Mouse (Mus musculus) forebrain, embryonic 16.5 days (tissue): ENCODE data around the gene Atg14. TPM values are rescaled to one million over a fixed set of nuclear protein-coding genes. Genes with fewer than 3 reads are reported as not detected.
"Not testable (repeated sequence)": the region's sequence is repeated elsewhere in the genome, so short reads cannot be mapped to it uniquely, and the experiment has no call there.

ENCODE experiments used
- ATAC-seq: fragments of 200-750 bp; cut with Nextera tagmentation; 2 replicates; pipeline ENCODE4 v1.8.0; 2017; ENCODE audit warnings: mild to moderate bottlenecking, moderate library complexity
- H3K27ac ChIP-seq: fragments of 300-500 bp; sonication (generic); 2 replicates; pipeline ENCODE4 v1.5.1; 2014; ENCODE audit warnings: low read length, control low read depth
- H3K27me3 ChIP-seq: fragments of 300-500 bp; sonication (generic); replicated peaks from 2 replicates; pipeline ENCODE4 v1.6.1; 2014; ENCODE audit warnings: low read length; ENCODE audit not compliant: control insufficient read depth, insufficient read depth
- H3K36me3 ChIP-seq: fragments of 300-500 bp; sonication (generic); 2 replicates; pipeline ENCODE4 v1.6.1; 2014; ENCODE audit not compliant: control insufficient read depth, insufficient read depth
- H3K4me1 ChIP-seq: fragments of 300-500 bp; sonication (generic); replicated peaks from 2 replicates; pipeline ENCODE4 v1.6.1; 2014; ENCODE audit warnings: low read length; ENCODE audit not compliant: control insufficient read depth, insufficient read depth
- H3K4me2 ChIP-seq: fragments of 300-500 bp; sonication (generic); 2 replicates; pipeline ENCODE4 v1.6.1; 2014; ENCODE audit warnings: mild to moderate bottlenecking, low read length, control low read depth
- H3K4me3 ChIP-seq: fragments of 300-500 bp; sonication (generic); replicated peaks from 2 replicates; pipeline ENCODE4 v1.5.1; 2014; ENCODE audit warnings: mild to moderate bottlenecking, low read length, control low read depth
- H3K9ac ChIP-seq: fragments of 300-500 bp; sonication (generic); replicated peaks from 2 replicates; pipeline ENCODE4 v1.6.1; 2014; ENCODE audit warnings: low read depth, low read length, control low read depth
- H3K9me3 ChIP-seq: fragments of 300-500 bp; sonication (generic); 2 replicates; pipeline ENCODE4 v1.6.1; 2016; ENCODE audit warnings: low read length; ENCODE audit not compliant: control insufficient read depth
- WGBS: fragments of 180-500 bp; shearing (Covaris S2); extraction: QIAGEN DNeasy Blood & Tissue Kit; methylation state at CpG from one replicate; pipeline ENCODE4 v1.1.7; 2014; 5-methylcytosine and 5-hydroxymethylcytosine counted together
- polyA plus RNA-seq: library from polyadenylated mRNA; unstranded; fragments of >200 nt; fragmentation: Nextera tagmentation; extraction: Ambion mirVana; gene quantifications from 2 replicates; pipeline ENCODE4 v1.2.1, GENCODE M21; 2015

Gene Atg14
- 22.2 and 26.5 TPM in 2 replicates for polyA plus RNA-seq

GRCm38 (mm10) chr14:47570549-47570948, at the start of gene Atg14:
Gene Atg14 (minus strand): TSS chr14:47570649.
- not testable (repeated sequence) for H3K36me3 ChIP-seq, ATAC-seq, H3K27ac ChIP-seq, H3K4me1 ChIP-seq, H3K9ac ChIP-seq, H3K4me2 ChIP-seq, H3K9me3 ChIP-seq, H3K27me3 ChIP-seq, H3K4me3 ChIP-seq
- WGBS: 98% methylated on average over 11 of the region's 11 CpGs

- Histone ChIP-seq H3K4me1 (no peaks in the 10 kb centered on the region), H3K4me2 (no peak overlapping the region), H3K27ac (no peak overlapping the region), H3K27me3 (no peaks in the 10 kb centered on the region), H3K4me3 (no peak overlapping the region), H3K9ac (no peak overlapping the region), H3K36me3 (no peaks in the 10 kb centered on the region), H3K9me3 (no peaks in the 10 kb centered on the region)
- ATAC-seq: no peak
- 90% methylated on average over 5 of the region's 5 CpGs for WGBS
Measured at GRCm38 (mm10) chr14:47618891-47619290, 48.4 kb upstream of the Atg14 start.

GRCm38 (mm10) chr14:47613254-47613653, 42.8 kb upstream of the Atg14 start:
- H3K36me3 ChIP-seq: no peaks in the 10 kb centered on the region
- H3K27me3 ChIP-seq: no peaks in the 10 kb centered on the region
- H3K4me2 ChIP-seq: no peak overlapping the region
- H3K4me1 ChIP-seq: no peaks in the 10 kb centered on the region
- no peak overlapping the region for H3K9ac ChIP-seq
- WGBS: 83% methylated on average over 7 of the region's 7 CpGs
- H3K27ac ChIP-seq: no peak overlapping the region
- ATAC-seq: no peak
- H3K9me3 ChIP-seq: no peaks in the 10 kb centered on the region
- H3K4me3 ChIP-seq: no peak overlapping the region

GRCm38 (mm10) chr14:47597942-47598388, 27.5 kb upstream of the Atg14 start:
- H3K27ac ChIP-seq: no peak overlapping the region
- H3K4me2 ChIP-seq: peak overlapping the region; percentile 49
- 16% methylated on average over 11 of the region's 11 CpGs for WGBS
- no peaks in the 10 kb centered on the region for H3K36me3 ChIP-seq
- peaks cover 5% of the 10 kb centered on the region for H3K4me1 ChIP-seq
- ATAC-seq: peak; percentile 71
- no peaks in the 10 kb centered on the region for H3K27me3 ChIP-seq
- H3K9me3 ChIP-seq: no peaks in the 10 kb centered on the region
- H3K4me3 ChIP-seq: peak overlapping the region; percentile 25
- peak overlapping the region; percentile 45 for H3K9ac ChIP-seq

- 60% methylated on average over 7 of the region's 7 CpGs for WGBS
- H3K27ac ChIP-seq: no peak overlapping the region
- no peak overlapping the region for H3K4me3 ChIP-seq
- no peak overlapping the region for H3K4me2 ChIP-seq
- H3K9me3 ChIP-seq: no peaks in the 10 kb centered on the region
- ATAC-seq: no peak
- H3K9ac ChIP-seq: no peak overlapping the region
- H3K27me3 ChIP-seq: no peaks in the 10 kb centered on the region
- H3K4me1 ChIP-seq: peaks cover 5% of the 10 kb centered on the region
- H3K36me3 ChIP-seq: no peaks in the 10 kb centered on the region
Measured at GRCm38 (mm10) chr14:47594426-47595103, 24.1 kb upstream of the Atg14 start.

- 60% methylated on average over 10 of the region's 10 CpGs for WGBS
- Histone ChIP-seq H3K4me2 (no peak overlapping the region), H3K36me3 (no peaks in the 10 kb centered on the region), H3K9me3 (no peaks in the 10 kb centered on the region), H3K4me1 (no peaks in the 10 kb centered on the region), H3K27me3 (no peaks in the 10 kb centered on the region), H3K27ac (no peak overlapping the region), H3K9ac (no peak overlapping the region), H3K4me3 (no peak overlapping the region)
- ATAC-seq: no peak
Measured at GRCm38 (mm10) chr14:47590391-47590975, 20.0 kb upstream of the Atg14 start.

GRCm38 (mm10) chr14:47589444-47589843, 19.0 kb upstream of the Atg14 start:
- no peak for ATAC-seq
- Histone ChIP-seq H3K4me3 (no peak overlapping the region), H3K4me1 (no peaks in the 10 kb centered on the region), H3K27me3 (no peaks in the 10 kb centered on the region), H3K4me2 (no peak overlapping the region), H3K27ac (no peak overlapping the region), H3K36me3 (no peaks in the 10 kb centered on the region), H3K9me3 (no peaks in the 10 kb centered on the region), H3K9ac (no peak overlapping the region)
- WGBS: 91% methylated on average over 1 of the region's 1 CpGs

- no peak for ATAC-seq
- Histone ChIP-seq H3K4me2 (no peak overlapping the region), H3K4me1 (no peaks in the 10 kb centered on the region), H3K27ac (no peak overlapping the region), H3K27me3 (no peaks in the 10 kb centered on the region), H3K9ac (no peak overlapping the region), H3K9me3 (no peaks in the 10 kb centered on the region), H3K4me3 (no peak overlapping the region), H3K36me3 (no peaks in the 10 kb centered on the region)
Measured at GRCm38 (mm10) chr14:47584346-47584745, 13.9 kb upstream of the Atg14 start.

GRCm38 (mm10) chr14:47581681-47582080, 11.2 kb upstream of the Atg14 start:
- WGBS: 70% methylated on average over 2 of the region's 2 CpGs
- no peak overlapping the region for H3K9ac ChIP-seq
- no peak overlapping the region for H3K27ac ChIP-seq
- H3K4me3 ChIP-seq: no peak overlapping the region
- H3K9me3 ChIP-seq: no peaks in the 10 kb centered on the region
- H3K36me3 ChIP-seq: no peaks in the 10 kb centered on the region
- H3K27me3 ChIP-seq: no peaks in the 10 kb centered on the region
- H3K4me2 ChIP-seq: no peak overlapping the region
- ATAC-seq: no peak
- no peaks in the 10 kb centered on the region for H3K4me1 ChIP-seq
